Comparison of ENCODE assay signal across 11 mouse cellular contexts in the genomic region with DNA sequence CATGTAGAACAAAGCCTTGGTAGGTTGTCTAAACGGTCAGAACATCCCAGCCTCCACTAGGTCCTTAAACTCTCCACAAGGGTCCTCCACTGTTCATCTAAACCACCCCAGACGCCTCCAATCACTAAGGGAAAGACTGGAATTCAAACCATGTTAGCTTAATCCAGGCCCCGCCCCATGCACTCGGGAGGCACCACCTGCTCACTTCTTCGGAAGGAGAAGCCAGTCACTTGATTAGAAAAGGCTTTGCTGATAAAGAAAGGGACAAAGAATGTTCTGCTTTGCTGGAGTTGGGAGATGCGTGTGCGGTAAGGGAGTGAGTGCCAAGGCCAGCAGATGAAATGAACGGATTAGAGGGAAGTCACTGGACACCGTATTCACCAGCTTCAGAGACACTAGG. TPM values are rescaled to one million over a fixed set of nuclear protein-coding genes. Genes with fewer than 3 reads are reported as not detected.
DNase-seq lines count a peak whose midpoint lies in the region; ATAC-seq and TF ChIP-seq lines count a peak whose summit lies in the region.
"Had no signal": no experiment of that assay in that cellular context is flagged by ENCODE, and none has a peak within 500 bp of the region (broad histone marks: within the 10 kb centered on the region; RNA-seq: fewer than 3 reads in every experiment).

No protein-coding gene starts in this region.

- no peak for TF ChIP-seq CTCF in forebrain, postnatal 0 days (IDR thresholded peaks at IDR 0.05; ENCODE audit: low read depth)
- TF ChIP-seq CTCF in liver, postnatal 0 days (IDR thresholded peaks at IDR 0.05; ENCODE audit: low read depth): no peak

- H3K4me1 ChIP-seq in forebrain, embryonic 10.5 days: peaks cover 32% of the 10 kb centered on the region
- no peaks in the 10 kb centered on the region for H3K4me1 ChIP-seq in forebrain, postnatal 0 days (ENCODE audit: insufficient read depth)
- H3K4me1 ChIP-seq in midbrain, embryonic 12.5 days: peaks cover 24% of the 10 kb centered on the region
- H3K4me1 ChIP-seq in midbrain, embryonic 15.5 days: peaks cover 12% of the 10 kb centered on the region
- 0 out of 2 replicates have a peak, but pooled peaks cover 5% of the 10 kb centered on the region for H3K4me1 ChIP-seq in liver, postnatal 0 days (ENCODE audit: insufficient read depth)

- ATAC-seq in forebrain, postnatal 0 days: no peak
- no peak for ATAC-seq in midbrain, embryonic 12.5 days (ENCODE audit: low FRiP score, low read depth)
- ATAC-seq in midbrain, embryonic 15.5 days (replicated peaks): no peak
- 0 out of 2 replicates have a peak, but pooled peaks have one; percentile 8 for ATAC-seq in liver, postnatal 0 days

- peaks cover 20% of the 10 kb centered on the region for H3K27me3 ChIP-seq in forebrain, embryonic 10.5 days (ENCODE audit: poor library complexity, severe bottlenecking)
- no peaks in the 10 kb centered on the region for H3K27me3 ChIP-seq in forebrain, postnatal 0 days (ENCODE audit: insufficient read depth, low read length)
- H3K27me3 ChIP-seq in midbrain, embryonic 12.5 days: peaks cover 32% of the 10 kb centered on the region
- H3K27me3 ChIP-seq in midbrain, embryonic 15.5 days (replicated peaks): no peaks in the 10 kb centered on the region
- no peaks in the 10 kb centered on the region for H3K27me3 ChIP-seq in liver, postnatal 0 days (ENCODE audit: insufficient read depth, low read length)
- H3K27me3 ChIP-seq: limb, embryonic 15.5 days; neural tube, embryonic 13.5 days had no signal

- 16% methylated on average over 9 of the region's 9 CpGs for WGBS in forebrain, embryonic 10.5 days
- WGBS in forebrain, postnatal 0 days: 22% methylated on average over 9 of the region's 9 CpGs
- WGBS in midbrain, embryonic 12.5 days: 8% methylated on average over 9 of the region's 9 CpGs
- 11% methylated on average over 9 of the region's 9 CpGs for WGBS in midbrain, embryonic 15.5 days
- WGBS in liver, postnatal 0 days (ENCODE audit: insufficient replicate concordance): 34% methylated on average over 9 of the region's 9 CpGs

- no peak overlapping the region for H3K4me3 ChIP-seq in forebrain, embryonic 10.5 days
- no peak overlapping the region for H3K4me3 ChIP-seq in forebrain, postnatal 0 days (ENCODE audit: low read depth, low read length)
- H3K4me3 ChIP-seq in midbrain, embryonic 12.5 days: no peak overlapping the region
- no peak overlapping the region for H3K4me3 ChIP-seq in midbrain, embryonic 15.5 days
- H3K4me3 ChIP-seq in liver, postnatal 0 days (ENCODE audit: low read depth, low read length): no peak overlapping the region
- H3K4me3 ChIP-seq: limb, embryonic 15.5 days; neural tube, embryonic 13.5 days had no signal

- H3K36me3 ChIP-seq in forebrain, embryonic 10.5 days (replicated peaks): no peaks in the 10 kb centered on the region
- H3K36me3 ChIP-seq in forebrain, postnatal 0 days (ENCODE audit: insufficient read depth): no peaks in the 10 kb centered on the region
- H3K36me3 ChIP-seq in midbrain, embryonic 12.5 days: no peaks in the 10 kb centered on the region
- H3K36me3 ChIP-seq in midbrain, embryonic 15.5 days (replicated peaks): no peaks in the 10 kb centered on the region
- no peaks in the 10 kb centered on the region for H3K36me3 ChIP-seq in liver, postnatal 0 days (replicated peaks; ENCODE audit: insufficient read depth, low read length)
- H3K36me3 ChIP-seq: limb, embryonic 15.5 days; neural tube, embryonic 13.5 days had no signal

- H3K9me3 ChIP-seq in forebrain, embryonic 10.5 days: no peaks in the 10 kb centered on the region
- H3K9me3 ChIP-seq in forebrain, postnatal 0 days (ENCODE audit: low read length): no peaks in the 10 kb centered on the region
- H3K9me3 ChIP-seq in midbrain, embryonic 12.5 days: no peaks in the 10 kb centered on the region
- no peaks in the 10 kb centered on the region for H3K9me3 ChIP-seq in midbrain, embryonic 15.5 days
- H3K9me3 ChIP-seq in liver, postnatal 0 days (ENCODE audit: low read length): no peaks in the 10 kb centered on the region
- H3K9me3 ChIP-seq: limb, embryonic 15.5 days; neural tube, embryonic 13.5 days had no signal

- H3K27ac ChIP-seq in forebrain, embryonic 10.5 days: peak overlapping the region; percentile 82; the same call in 1 of the 2 replicates
- no peak overlapping the region for H3K27ac ChIP-seq in forebrain, postnatal 0 days (ENCODE audit: low read depth, low read length)
- H3K27ac ChIP-seq in midbrain, embryonic 12.5 days (replicated peaks): no peak overlapping the region
- no peak overlapping the region for H3K27ac ChIP-seq in midbrain, embryonic 15.5 days
- H3K27ac ChIP-seq in liver, postnatal 0 days (ENCODE audit: low read depth): no peak overlapping the region
- H3K27ac ChIP-seq: limb, embryonic 15.5 days; neural tube, embryonic 13.5 days had no signal

- DNase-seq in forebrain, embryonic 10.5 days (ENCODE audit: extremely low spot score, low spot score): peak; percentile 30
- DNase-seq in forebrain, postnatal 0 days: no peak
- DNase-seq in liver, postnatal 0 days: no peak
- DNase-seq in yolk sac, embryonic 10.5 days (ENCODE audit: low spot score): peak; percentile 58
- no peak for DNase-seq in c-Kit-positive CD71-positive TER-119-positive erythroid progenitor cells, embryonic 14.5 days (ENCODE audit: low spot score)
- DNase-seq in gastrocnemius, postnatal 25 days: no peak
- DNase-seq: cerebellum, adult 9-10 months had no signal

- H3K9ac ChIP-seq in forebrain, postnatal 0 days: no peak overlapping the region
- no peak overlapping the region for H3K9ac ChIP-seq in midbrain, embryonic 12.5 days (replicated peaks)
- H3K9ac ChIP-seq in midbrain, embryonic 15.5 days: no peak overlapping the region
- no peak overlapping the region for H3K9ac ChIP-seq in liver, postnatal 0 days (replicated peaks)
- H3K9ac ChIP-seq: limb, embryonic 15.5 days; neural tube, embryonic 13.5 days had no signal

- 0 out of 2 replicates have a peak, but pooled peaks have one; percentile 13 for TF ChIP-seq EP300 in liver, postnatal 0 days (IDR thresholded peaks at IDR 0.05; ENCODE audit: low read depth)

- no peak overlapping the region for H3K4me2 ChIP-seq in forebrain, postnatal 0 days (ENCODE audit: low read depth)
- H3K4me2 ChIP-seq in midbrain, embryonic 12.5 days (replicated peaks): 0 out of 2 replicates have a peak overlapping the region, but pooled peaks have one; percentile 11
- H3K4me2 ChIP-seq in midbrain, embryonic 15.5 days: no peak overlapping the region
- H3K4me2 ChIP-seq in liver, postnatal 0 days (ENCODE audit: low read depth, low read length): no peak overlapping the region
- H3K4me2 ChIP-seq: limb, embryonic 15.5 days; neural tube, embryonic 13.5 days had no signal

RNA-seq across cellular contexts. Expression of gene Armc2, which starts 54.5 kb away (rescaled TPM):
- polyA plus RNA-seq in forebrain, embryonic 10.5 days (2016; fragmentation: Nextera tagmentation; extraction: Ambion mirVana): 2.9 and 3.0 TPM in 2 replicates
- total RNA-seq in forebrain, postnatal 0 days (2014; rRNA removed): 9.8 and 11.4 TPM in 2 replicates
- polyA plus RNA-seq in forebrain, postnatal 0 days (2015; fragmentation: Nextera tagmentation; extraction: Ambion mirVana): 10.1 and 14.1 TPM in 2 replicates
- 1.6 and 3.0 TPM in 2 replicates for polyA plus RNA-seq in midbrain, embryonic 12.5 days (2016; fragmentation: Nextera tagmentation; extraction: Ambion mirVana)
- polyA plus RNA-seq in midbrain, embryonic 15.5 days (2015; fragmentation: Nextera tagmentation; extraction: Ambion mirVana): 11.3 and 11.9 TPM in 2 replicates
- polyA plus RNA-seq in liver, postnatal 0 days (2015; fragmentation: Nextera tagmentation; extraction: Ambion mirVana): 0.07 and 0.21 TPM in 2 replicates
- under 1 TPM; 0.16 to 0.33 TPM for total RNA-seq in gastrocnemius, postnatal 25 days (2021)

Comparison
In these comparisons a context has a peak if more than half of its experiments do, and no peak if none do; other contexts are left out.
1. DNase-seq: peak in forebrain, embryonic 10.5 days (single experiment) and yolk sac, embryonic 10.5 days (single experiment); none in forebrain, postnatal 0 days (single experiment), liver, postnatal 0 days (single experiment), c-Kit-positive CD71-positive TER-119-positive erythroid progenitor cells, embryonic 14.5 days (single experiment) and gastrocnemius, postnatal 25 days (single experiment).